Mouse (Mus musculus): ENCODE results near the gene Irs3. TPM values are rescaled to one million over a fixed set of nuclear protein-coding genes. Genes with fewer than 3 reads are reported as not detected.

The Irs3 gene
- polyA plus RNA-seq, 2 experiments = 0.15 to 0.30 TPM

GRCm38 (mm10) chr5:137679726-137680125 is 34.2 kb upstream of the Irs3 start:
- no peak for TF ChIP-seq POLR2A (IDR thresholded peaks at IDR 0.05; ENCODE audit: borderline replicate concordance, extremely low read depth, insufficient read depth, insufficient read length)
- H3K4me1 ChIP-seq (ENCODE audit: control insufficient read depth, insufficient read depth, low read length) = peaks cover 10% of the 10 kb centered on the region
- H3K4me3 ChIP-seq (replicated peaks; ENCODE audit: low read length) = no peak overlapping the region
- no peak overlapping the region for H3K4me2 ChIP-seq (replicated peaks; ENCODE audit: low read depth, low read length, severe bottlenecking)
- 79% methylated on average over 4 of the region's 4 CpGs for WGBS
- no peaks in the 10 kb centered on the region for H3K27me3 ChIP-seq (ENCODE audit: control insufficient read depth, insufficient read depth, low read length)
- DNase-seq (ENCODE audit: low spot score) (no peak), ATAC-seq (ENCODE audit: low FRiP score, low read depth) (no peak)
- H3K36me3 ChIP-seq (ENCODE audit: control insufficient read depth, insufficient read depth, low read length) = no peaks in the 10 kb centered on the region
- no peaks in the 10 kb centered on the region for H3K9me3 ChIP-seq (ENCODE audit: control insufficient read depth, low read length)
- no peak overlapping the region for H3K9ac ChIP-seq (ENCODE audit: low read depth, low read length, severe bottlenecking)
- no peak overlapping the region for H3K27ac ChIP-seq (replicated peaks; ENCODE audit: low read depth, low read length)

GRCm38 (mm10) chr5:137678736-137679135 is 33.2 kb upstream of the Irs3 start:
- Histone ChIP-seq H3K4me3 (replicated peaks; ENCODE audit: low read length) (no peak overlapping the region), H3K9me3 (ENCODE audit: control insufficient read depth, low read length) (no peaks in the 10 kb centered on the region), H3K4me2 (replicated peaks; ENCODE audit: low read depth, low read length, severe bottlenecking) (no peak overlapping the region), H3K4me1 (ENCODE audit: control insufficient read depth, insufficient read depth, low read length) (peaks cover 9% of the 10 kb centered on the region), H3K27me3 (ENCODE audit: control insufficient read depth, insufficient read depth, low read length) (no peaks in the 10 kb centered on the region), H3K36me3 (ENCODE audit: control insufficient read depth, insufficient read depth, low read length) (no peaks in the 10 kb centered on the region), H3K27ac (replicated peaks; ENCODE audit: low read depth, low read length) (no peak overlapping the region), H3K9ac (ENCODE audit: low read depth, low read length, severe bottlenecking) (no peak overlapping the region)
- WGBS = 85% methylated on average over 3 of the region's 3 CpGs
- no peak for DNase-seq (ENCODE audit: low spot score)
- ATAC-seq (ENCODE audit: low FRiP score, low read depth) = no peak
- TF ChIP-seq POLR2A (IDR thresholded peaks at IDR 0.05; ENCODE audit: borderline replicate concordance, extremely low read depth, insufficient read depth, insufficient read length) = no peak

- ATAC-seq (ENCODE audit: low FRiP score, low read depth) (no peak), DNase-seq (ENCODE audit: low spot score) (no peak)
- Histone ChIP-seq H3K4me3 (replicated peaks; ENCODE audit: low read length) (no peak overlapping the region), H3K27me3 (ENCODE audit: control insufficient read depth, insufficient read depth, low read length) (no peaks in the 10 kb centered on the region), H3K27ac (replicated peaks; ENCODE audit: low read depth, low read length) (no peak overlapping the region), H3K9ac (ENCODE audit: low read depth, low read length, severe bottlenecking) (no peak overlapping the region), H3K36me3 (ENCODE audit: control insufficient read depth, insufficient read depth, low read length) (no peaks in the 10 kb centered on the region), H3K4me2 (replicated peaks; ENCODE audit: low read depth, low read length, severe bottlenecking) (no peak overlapping the region), H3K4me1 (ENCODE audit: control insufficient read depth, insufficient read depth, low read length) (peaks cover under 1% of the 10 kb centered on the region; the same call in 1 of the 2 replicates), H3K9me3 (ENCODE audit: control insufficient read depth, low read length) (no peaks in the 10 kb centered on the region)
- no peak for TF ChIP-seq POLR2A (IDR thresholded peaks at IDR 0.05; ENCODE audit: borderline replicate concordance, extremely low read depth, insufficient read depth, insufficient read length)
- WGBS = 94% methylated on average over 8 of the region's 8 CpGs
These were observed 32.3 kb upstream of the Irs3 start for GRCm38 (mm10) chr5:137677859-137678258.

GRCm38 (mm10) chr5:137674786-137675185 is 29.3 kb upstream of the Irs3 start:
- 95% methylated on average over 8 of the region's 8 CpGs for WGBS
- Histone ChIP-seq H3K4me3 (replicated peaks; ENCODE audit: low read length) (no peak overlapping the region), H3K27ac (replicated peaks; ENCODE audit: low read depth, low read length) (no peak overlapping the region), H3K9ac (ENCODE audit: low read depth, low read length, severe bottlenecking) (no peak overlapping the region), H3K27me3 (ENCODE audit: control insufficient read depth, insufficient read depth, low read length) (no peaks in the 10 kb centered on the region), H3K9me3 (ENCODE audit: control insufficient read depth, low read length) (no peaks in the 10 kb centered on the region), H3K36me3 (ENCODE audit: control insufficient read depth, insufficient read depth, low read length) (no peaks in the 10 kb centered on the region), H3K4me2 (replicated peaks; ENCODE audit: low read depth, low read length, severe bottlenecking) (no peak overlapping the region), H3K4me1 (ENCODE audit: control insufficient read depth, insufficient read depth, low read length) (peaks cover 12% of the 10 kb centered on the region)
- no peak for TF ChIP-seq POLR2A (IDR thresholded peaks at IDR 0.05; ENCODE audit: borderline replicate concordance, extremely low read depth, insufficient read depth, insufficient read length)
- no peak for DNase-seq (ENCODE audit: low spot score)
- no peak for ATAC-seq (ENCODE audit: low FRiP score, low read depth)

GRCm38 (mm10) chr5:137673015-137673414 is 27.5 kb upstream of the Irs3 start:
- Histone ChIP-seq H3K9ac (ENCODE audit: low read depth, low read length, severe bottlenecking) (no peak overlapping the region), H3K27me3 (ENCODE audit: control insufficient read depth, insufficient read depth, low read length) (no peaks in the 10 kb centered on the region), H3K4me1 (ENCODE audit: control insufficient read depth, insufficient read depth, low read length) (peaks cover 12% of the 10 kb centered on the region), H3K4me3 (replicated peaks; ENCODE audit: low read length) (no peak overlapping the region), H3K27ac (replicated peaks; ENCODE audit: low read depth, low read length) (no peak overlapping the region), H3K4me2 (replicated peaks; ENCODE audit: low read depth, low read length, severe bottlenecking) (no peak overlapping the region), H3K36me3 (ENCODE audit: control insufficient read depth, insufficient read depth, low read length) (no peaks in the 10 kb centered on the region), H3K9me3 (ENCODE audit: control insufficient read depth, low read length) (no peaks in the 10 kb centered on the region)
- DNase-seq (ENCODE audit: low spot score) (no peak), ATAC-seq (ENCODE audit: low FRiP score, low read depth) (no peak)
- no peak for TF ChIP-seq POLR2A (IDR thresholded peaks at IDR 0.05; ENCODE audit: borderline replicate concordance, extremely low read depth, insufficient read depth, insufficient read length)
- 86% methylated on average over 6 of the region's 6 CpGs for WGBS

GRCm38 (mm10) chr5:137672361-137672760 is 26.8 kb upstream of the Irs3 start:
- Histone ChIP-seq H3K9ac (ENCODE audit: low read depth, low read length, severe bottlenecking) (no peak overlapping the region), H3K9me3 (ENCODE audit: control insufficient read depth, low read length) (no peaks in the 10 kb centered on the region), H3K4me3 (replicated peaks; ENCODE audit: low read length) (no peak overlapping the region), H3K36me3 (ENCODE audit: control insufficient read depth, insufficient read depth, low read length) (0 out of 2 replicates have a peak, but pooled peaks cover 3% of the 10 kb centered on the region), H3K4me2 (replicated peaks; ENCODE audit: low read depth, low read length, severe bottlenecking) (no peak overlapping the region), H3K27ac (replicated peaks; ENCODE audit: low read depth, low read length) (peak overlapping the region; percentile 56; the same call in 1 of the 2 replicates), H3K4me1 (ENCODE audit: control insufficient read depth, insufficient read depth, low read length) (peaks cover 12% of the 10 kb centered on the region), H3K27me3 (ENCODE audit: control insufficient read depth, insufficient read depth, low read length) (no peaks in the 10 kb centered on the region)
- 77% methylated on average over 5 of the region's 5 CpGs for WGBS
- TF ChIP-seq POLR2A (IDR thresholded peaks at IDR 0.05; ENCODE audit: borderline replicate concordance, extremely low read depth, insufficient read depth, insufficient read length) = no peak
- no peak for DNase-seq (ENCODE audit: low spot score)
- ATAC-seq (ENCODE audit: low FRiP score, low read depth) = no peak

All from limb, embryonic 14.5 days (tissue).